Mouse (Mus musculus) neural tube, postnatal 0 days (tissue): ENCODE results near the gene Smarcd2. TPM values are rescaled to one million over a fixed set of nuclear protein-coding genes. Genes with fewer than 3 reads are reported as not detected.

Experiments used
- polyA plus RNA-seq: library from polyadenylated mRNA; unstranded; fragments of >200 nt; fragmentation: Nextera tagmentation; extraction: Ambion mirVana; gene quantifications from 2 replicates; pipeline ENCODE4 v1.2.1, GENCODE M21; 2015

The Smarcd2 gene
- 10.6 and 12.2 TPM in 2 replicates for polyA plus RNA-seq

DNA sequence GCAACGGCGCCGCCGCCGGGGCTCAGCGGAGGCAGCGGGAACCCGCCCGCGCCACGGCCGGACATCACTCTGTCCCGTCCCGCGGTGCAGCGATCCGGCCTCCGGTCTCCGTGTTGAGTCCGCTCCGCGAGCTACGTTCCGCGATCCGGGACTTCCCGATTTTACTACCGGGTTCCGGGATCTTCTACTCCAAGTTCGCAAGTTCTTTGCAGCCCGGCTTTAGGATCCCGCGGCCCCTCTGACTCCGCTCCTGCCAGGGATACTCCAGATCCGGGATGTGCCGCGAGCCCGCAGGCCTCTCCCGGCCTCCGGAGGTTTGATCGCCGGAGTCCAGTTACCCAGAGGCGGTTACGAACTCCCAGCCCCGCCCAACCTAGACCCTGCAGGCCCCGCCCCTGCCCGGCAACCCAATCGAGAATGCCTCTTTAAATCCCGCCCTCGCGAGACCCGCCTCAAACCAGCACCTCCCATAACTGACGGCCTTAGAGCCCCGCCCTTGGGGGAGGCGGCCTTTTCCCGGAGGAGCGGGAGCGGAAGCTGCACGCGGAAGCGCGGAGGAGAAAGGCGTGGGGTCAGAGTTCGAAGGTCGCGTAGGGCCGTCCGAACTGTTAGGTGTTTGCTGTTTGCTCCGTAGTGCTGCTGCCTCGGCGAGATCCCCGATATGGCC, at the start of gene Smarcd2:
TSS of gene Smarcd2 (minus strand) at position 329 of the 667 bp plus-strand sequence.

DNA sequence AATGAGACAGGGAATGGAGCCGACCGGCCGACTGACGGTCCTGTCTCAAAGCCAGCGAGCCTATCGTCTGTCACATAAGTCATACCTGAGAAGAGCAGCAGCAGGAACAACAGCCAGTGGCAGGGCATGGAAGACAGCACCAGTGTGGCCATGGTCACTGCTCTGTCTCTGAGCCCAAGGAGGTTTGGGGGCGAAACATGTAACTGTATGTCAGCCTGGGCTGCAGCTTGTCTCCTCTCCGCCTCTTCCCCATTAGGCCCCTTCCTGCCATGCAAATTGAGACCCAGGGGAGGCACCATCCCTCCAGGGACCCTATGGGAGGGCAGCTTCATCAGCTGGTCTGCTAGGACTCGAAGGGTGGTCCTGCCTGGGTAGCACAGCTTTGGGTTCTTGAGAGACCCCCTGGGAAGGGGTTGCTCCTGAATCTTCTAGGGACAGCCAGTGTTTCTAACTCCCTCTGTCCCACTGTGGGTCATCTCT, 41.6 kb upstream of the Smarcd2 start, which contains the start of gene Cd79b:
TSS of gene Cd79b (minus strand) at position 430 of the 480 bp plus-strand sequence.

DNA sequence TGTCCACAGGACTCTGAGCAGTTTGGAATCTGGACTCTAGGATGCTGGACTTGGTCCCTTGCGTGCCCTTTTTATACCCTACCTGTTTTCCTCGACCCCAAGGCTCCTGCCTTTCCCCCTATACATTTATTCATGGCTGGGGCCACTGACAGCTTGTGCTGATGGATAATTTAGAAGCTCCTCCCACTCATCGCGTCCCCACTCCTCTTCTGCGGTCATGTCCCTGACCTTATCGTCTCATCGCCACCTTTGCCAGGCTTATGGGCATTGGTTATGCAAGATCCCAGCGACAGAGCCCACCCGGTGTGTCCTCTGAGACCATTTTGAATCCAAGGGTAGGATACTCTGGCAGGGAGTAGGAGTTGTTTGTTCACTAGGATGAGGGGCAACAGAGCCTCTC, 29.0 kb upstream of the Smarcd2 start, which contains the start of gene Gh:
TSS of gene Gh (minus strand) at position 101 of the 400 bp plus-strand sequence.

DNA sequence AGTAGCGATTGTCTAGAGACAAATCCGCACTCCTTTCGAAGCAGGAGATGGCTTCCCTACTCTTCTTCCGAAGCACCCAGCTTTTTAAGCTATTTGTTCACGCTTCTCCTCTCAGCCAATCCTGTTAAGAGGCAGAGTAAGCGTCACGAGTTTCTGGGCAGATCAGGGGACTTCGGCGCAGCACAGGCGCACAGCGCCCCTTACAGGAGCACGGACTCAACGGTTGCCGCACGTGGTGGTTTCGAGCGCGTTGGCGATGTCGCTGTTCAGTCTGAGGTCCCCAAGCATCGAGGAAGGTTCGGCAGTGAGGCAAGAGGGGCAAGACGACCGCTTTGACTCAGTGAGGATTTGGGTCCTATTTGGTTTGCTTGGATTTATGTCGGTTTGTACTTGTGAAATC, 3.7 kb upstream of the Smarcd2 start, which contains the start of gene Tcam1:
TSS of gene Tcam1 (plus strand) at position 219 of the 400 bp plus-strand sequence.

DNA sequence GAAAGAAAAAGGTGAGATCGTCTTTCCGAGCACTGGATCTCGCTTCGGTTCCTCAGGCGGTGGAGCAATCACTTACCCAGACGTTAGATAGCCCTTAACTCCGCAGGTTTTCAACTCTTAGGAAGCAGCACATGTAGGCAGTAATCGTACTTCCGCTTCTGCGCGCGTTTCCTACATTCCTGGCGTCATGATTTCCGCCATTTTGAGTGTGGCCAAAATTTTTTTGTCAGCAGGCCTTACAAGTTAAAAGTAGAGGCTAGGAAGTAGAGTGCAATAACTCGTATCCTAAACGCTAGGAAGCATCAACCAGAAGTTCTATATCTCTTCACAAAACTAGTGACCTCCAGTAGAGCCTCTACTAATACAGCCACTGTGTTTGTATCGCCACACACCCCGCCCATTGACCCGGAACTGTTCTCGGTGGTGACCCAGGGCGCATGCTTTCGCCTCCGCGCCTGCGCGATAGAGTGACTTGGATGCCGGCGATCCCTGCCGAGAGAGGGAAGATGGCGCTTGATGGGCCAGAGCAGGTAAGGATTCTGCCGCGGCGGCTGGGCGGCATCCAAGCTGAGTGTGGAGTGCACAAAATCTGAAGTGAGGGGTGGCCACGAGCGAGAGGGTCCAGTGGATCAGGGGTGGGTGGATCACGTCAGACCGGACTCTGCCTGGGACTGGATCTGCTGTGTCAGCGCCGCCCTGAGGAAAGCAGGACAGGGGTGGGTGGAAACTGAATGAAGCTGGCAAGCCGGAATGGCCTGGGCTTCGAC, 16.9 kb downstream of the Smarcd2 start, which contains the start of the genes Ftsj3 and Psmc5:
TSS of gene Ftsj3 (minus strand) at position 395 of the 767 bp plus-strand sequence.
TSS of gene Psmc5 (plus strand) at position 470 of the 767 bp plus-strand sequence.

DNA sequence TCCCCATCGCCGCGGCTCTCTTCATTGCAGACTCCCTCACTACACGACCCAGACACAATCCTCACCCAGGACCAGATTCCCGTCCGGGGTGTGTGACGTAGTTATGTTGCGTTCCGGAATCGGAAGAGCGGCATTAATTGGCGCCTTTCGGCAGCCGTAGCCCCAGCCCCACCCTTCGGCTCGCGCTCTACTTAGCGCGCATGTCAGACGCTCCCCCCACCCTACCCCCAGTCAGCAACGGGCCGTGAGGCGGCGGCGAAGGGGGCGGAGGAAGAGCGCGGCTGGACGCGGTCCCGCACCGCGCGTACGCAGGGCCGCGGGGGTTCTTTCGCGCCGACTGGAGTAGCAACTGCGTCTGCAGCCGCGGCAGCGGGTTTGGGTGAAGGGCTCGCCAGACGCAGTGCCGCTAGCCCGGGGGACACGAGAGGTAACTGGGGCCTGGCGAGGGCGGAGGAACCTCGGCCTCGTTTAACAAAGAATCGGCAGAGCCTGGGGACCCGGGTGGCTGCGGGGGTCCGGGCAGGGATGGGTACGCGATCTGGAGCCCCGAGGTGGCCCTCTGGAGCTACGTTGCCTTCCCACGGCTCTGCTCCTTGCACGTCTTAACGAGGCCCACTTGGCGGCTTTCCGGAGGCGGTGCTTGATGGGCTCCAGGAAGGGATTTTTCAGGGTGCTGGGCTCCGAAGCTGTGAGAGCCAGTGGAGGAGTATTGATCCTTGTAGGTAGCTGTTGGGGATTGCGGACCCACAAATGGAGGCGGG, 55.9 kb downstream of the Smarcd2 start, which contains the start of gene Ddx42:
TSS of gene Ddx42 (plus strand) at position 197 of the 761 bp plus-strand sequence.

DNA sequence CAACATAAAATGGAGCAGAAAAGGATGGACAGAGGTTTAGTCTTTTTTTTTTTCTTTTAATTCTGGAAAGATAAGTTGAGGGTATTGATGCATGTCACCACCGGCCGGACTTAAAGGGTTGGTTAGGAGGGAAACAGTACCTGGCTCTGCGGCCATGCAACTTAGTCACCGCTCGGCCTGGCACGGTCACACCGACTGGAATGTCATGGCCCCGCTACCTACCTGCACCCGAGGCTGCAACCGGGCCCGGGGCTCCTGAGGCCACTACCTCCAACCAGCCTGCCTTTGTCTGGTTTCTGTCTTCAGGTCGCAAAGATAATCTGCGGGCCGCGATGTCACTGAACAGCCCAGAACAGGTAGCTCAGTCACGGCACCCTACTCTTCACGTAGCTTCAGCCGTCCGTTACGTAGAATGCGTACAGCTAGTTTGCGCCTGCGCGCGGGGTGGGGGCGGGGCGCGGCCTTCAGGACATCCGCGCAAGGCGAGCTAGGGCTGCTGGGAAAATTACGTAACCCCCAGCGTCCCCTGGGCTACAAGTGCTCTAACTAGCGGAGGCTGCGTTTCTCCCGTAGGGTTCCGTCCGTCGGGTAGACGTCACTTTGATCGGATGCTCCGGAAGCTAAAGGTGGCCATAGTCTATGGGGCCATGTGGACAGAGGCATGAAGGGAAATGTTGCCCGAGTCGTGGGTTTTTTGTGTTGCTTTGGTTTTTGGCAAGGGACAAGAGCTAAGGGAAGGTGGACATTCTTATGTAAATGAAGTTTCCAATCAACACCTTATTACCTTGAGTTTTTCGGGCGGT, 56.6 kb downstream of the Smarcd2 start, which contains the start of gene Ccdc47:
TSS of gene Ccdc47 (minus strand) at position 418 of the 803 bp plus-strand sequence.

Other genes with a start within 250 kb of the Smarcd2 start
- 117 and 140 TPM in 2 replicates for gene Dcaf7, start 236.1 kb downstream of the Smarcd2 start, polyA plus RNA-seq
- gene Taco1, start 206.9 kb downstream of the Smarcd2 start, polyA plus RNA-seq: 7.3 and 7.4 TPM in 2 replicates
- gene Map3k3, start 188.4 kb downstream of the Smarcd2 start, polyA plus RNA-seq: 11.0 and 12.1 TPM in 2 replicates
- not detected in 2 replicates for gene Gm10840, start 112.1 kb downstream of the Smarcd2 start, polyA plus RNA-seq
- 104 and 107 TPM in 2 replicates for gene Limd2, start 112.1 kb downstream of the Smarcd2 start, polyA plus RNA-seq
- gene Strada, start 70.8 kb downstream of the Smarcd2 start, polyA plus RNA-seq: 24.1 and 24.5 TPM in 2 replicates
- gene Ccdc47, start 56.6 kb downstream of the Smarcd2 start, polyA plus RNA-seq: 73.1 and 80.1 TPM in 2 replicates
- 52.9 and 54.4 TPM in 2 replicates for gene Ddx42, start 56.0 kb downstream of the Smarcd2 start, polyA plus RNA-seq
- 26.2 and 28.3 TPM in 2 replicates for gene Ftsj3, start 16.9 kb downstream of the Smarcd2 start, polyA plus RNA-seq
- 291 and 312 TPM in 2 replicates for gene Psmc5, start 16.8 kb downstream of the Smarcd2 start, polyA plus RNA-seq
- 0.14 TPM in 1 of 2 replicates, not detected in the other for gene Tcam1, start 3.7 kb upstream of the Smarcd2 start, polyA plus RNA-seq
- not detected in 2 replicates for gene Gh, start 28.9 kb upstream of the Smarcd2 start, polyA plus RNA-seq
- 1.5 TPM in 2 replicates for gene Cd79b, start 41.8 kb upstream of the Smarcd2 start, polyA plus RNA-seq
- 0.04 TPM in 1 of 2 replicates, not detected in the other for gene Scn4a, start 80.3 kb upstream of the Smarcd2 start, polyA plus RNA-seq
- 0.42 TPM in 1 of 2 replicates, not detected in the other for gene Prr29, start 92.5 kb upstream of the Smarcd2 start, polyA plus RNA-seq
- 11.7 and 13.7 TPM in 2 replicates for gene Icam2, start 115.1 kb upstream of the Smarcd2 start, polyA plus RNA-seq
- 2.3 and 3.3 TPM in 2 replicates for gene Ern1, start 214.9 kb upstream of the Smarcd2 start, polyA plus RNA-seq